Mouse (Mus musculus) CD4-positive naive resting alpha-beta T cell, adult 57 days (primary cell): ENCODE data around the gene Vkorc1l1. TPM values are rescaled to one million over a fixed set of nuclear protein-coding genes. Genes with fewer than 3 reads are reported as not detected.

ENCODE experiments used
- total RNA-seq: library from RNA; stranded (reverse); gene quantifications from one replicate; pipeline ENCODE4 v1.2.4, GENCODE M21; 2023

Vkorc1l1 gene
- 10.6 TPM for total RNA-seq

DNA sequence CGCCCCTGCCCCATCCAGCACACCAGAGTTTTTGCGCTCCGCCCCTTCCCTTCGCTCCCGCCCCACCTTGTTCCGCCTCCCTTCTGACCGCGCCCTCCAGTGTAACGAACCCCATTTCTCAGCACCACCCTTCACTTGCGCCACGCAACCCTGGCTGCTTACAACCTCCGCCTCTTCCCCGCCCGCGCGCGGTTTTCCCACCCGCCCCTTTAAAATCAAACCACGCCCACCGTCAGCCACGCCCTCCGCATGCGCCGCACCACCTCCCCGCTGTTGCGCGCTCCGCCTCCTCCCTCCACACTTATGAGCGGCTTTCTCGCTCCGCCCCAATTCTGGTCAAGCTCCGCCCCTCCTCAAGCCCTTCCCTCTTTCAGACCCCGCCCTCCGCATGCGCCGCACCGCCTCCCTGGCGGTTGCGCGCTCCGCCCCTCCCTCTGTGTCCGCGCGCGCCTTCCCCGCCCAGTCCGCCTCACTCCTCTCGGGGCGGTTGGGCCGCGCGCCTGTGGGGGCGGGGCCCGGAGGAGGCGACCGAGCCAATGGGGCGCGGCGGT lies at the start of gene Vkorc1l1:
Gene Vkorc1l1 (plus strand): TSS at position 476 of the 551 bp plus-strand sequence.

GRCm38 (mm10) chr5:129895198-129896088 lies 46.3 kb upstream of the Vkorc1l1 start, which contains the start of gene Zbed5:
Gene Zbed5, plus strand, starts transcription at chr5:129895723.

DNA sequence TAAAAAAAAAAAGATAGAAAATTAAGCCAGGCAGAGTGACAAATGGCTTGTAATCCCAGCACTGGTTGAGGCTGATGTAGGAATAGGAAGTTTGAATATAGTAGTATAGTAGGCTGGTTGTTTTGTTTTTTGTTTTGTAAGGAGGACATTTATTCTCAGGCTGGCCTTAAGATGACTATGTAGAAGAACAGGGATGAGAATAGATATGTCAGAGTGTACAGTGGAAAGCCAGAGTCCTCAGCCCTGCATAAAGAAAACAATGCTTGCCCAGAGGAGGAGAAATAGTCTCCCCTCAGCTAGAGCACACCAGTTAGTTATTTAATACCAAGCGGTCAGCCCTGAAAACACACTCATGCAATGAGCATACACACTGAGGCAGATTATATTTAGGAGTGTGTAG lies 43.3 kb upstream of the Vkorc1l1 start, which contains the start of gene Phkg1:
Gene Phkg1 (minus strand): TSS at position 101 of the 400 bp plus-strand sequence.

DNA sequence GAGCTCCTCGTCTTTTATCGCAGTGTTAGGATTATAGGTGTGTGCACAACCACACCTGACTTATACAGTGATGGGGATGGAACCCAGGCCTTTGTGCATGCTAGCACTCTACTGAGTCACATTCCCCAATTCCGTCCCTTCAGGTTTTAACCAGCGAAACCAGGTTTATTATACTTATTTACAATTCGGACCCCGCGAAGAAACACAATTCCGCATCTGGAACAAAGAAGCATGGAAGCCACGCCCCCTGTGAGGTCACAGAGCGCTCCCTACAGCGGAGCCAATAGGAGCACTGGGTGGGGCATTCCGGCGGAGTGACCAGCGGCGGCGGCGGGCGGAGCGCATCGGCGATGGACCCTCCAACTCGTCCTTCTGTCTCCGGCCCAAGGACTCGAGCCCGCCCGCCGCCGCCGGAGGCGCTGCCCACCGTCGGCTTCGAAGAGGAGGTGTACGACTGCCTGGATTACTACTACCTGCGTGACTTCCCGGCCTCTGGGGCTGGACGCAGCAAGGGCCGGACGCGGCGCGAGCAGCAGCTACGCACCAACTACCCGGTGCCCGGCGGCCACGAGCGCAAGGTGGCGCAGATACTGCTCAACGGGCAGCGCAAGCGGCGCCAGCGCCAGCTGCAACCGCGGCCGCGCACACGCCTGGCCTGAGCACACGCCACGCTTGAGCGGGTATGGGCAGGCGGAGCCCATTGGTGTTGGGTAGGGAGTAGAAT lies 33.4 kb upstream of the Vkorc1l1 start, which contains the start of gene Nupr1l:
Gene Nupr1l (plus strand): TSS at position 299 of the 724 bp plus-strand sequence.

GRCm38 (mm10) chr5:130002301-130003146 lies 60.8 kb downstream of the Vkorc1l1 start, which contains the start of gene Gusb:
Gene Gusb, minus strand, starts transcription at chr5:130003049.

GRCm38 (mm10) chr5:130029142-130029897 lies 87.5 kb downstream of the Vkorc1l1 start, which contains the start of the genes Asl and Crcp:
Gene Asl, minus strand, starts transcription at chr5:130029247.
Gene Crcp, plus strand, starts transcription at chr5:130029290.

Other genes with a start within 250 kb of the Vkorc1l1 start
- not detected for gene Sept14, start 233.5 kb upstream of the Vkorc1l1 start, total RNA-seq
- gene Mrps17, start 226.5 kb upstream of the Vkorc1l1 start, total RNA-seq: 43.4 TPM
- 41.2 TPM for gene Nipsnap2, start 216.9 kb upstream of the Vkorc1l1 start, total RNA-seq
- 17.0 TPM for gene Psph, start 154.5 kb upstream of the Vkorc1l1 start, total RNA-seq
- 30.1 TPM for gene Sumf2, start 95.0 kb upstream of the Vkorc1l1 start, total RNA-seq
- 159 TPM for gene Chchd2, start 54.5 kb upstream of the Vkorc1l1 start, total RNA-seq
- 0.89 TPM for gene Zbed5, start 46.2 kb upstream of the Vkorc1l1 start, total RNA-seq
- 0.68 TPM for gene Phkg1, start 43.4 kb upstream of the Vkorc1l1 start, total RNA-seq
- gene Nupr1l, start 33.4 kb upstream of the Vkorc1l1 start, total RNA-seq: 2.3 TPM
- 25.3 TPM for gene Gusb, start 61.1 kb downstream of the Vkorc1l1 start, total RNA-seq
- gene Asl, start 87.3 kb downstream of the Vkorc1l1 start, total RNA-seq: 18.3 TPM
- 18.3 TPM for gene Crcp, start 87.3 kb downstream of the Vkorc1l1 start, total RNA-seq
- 5.3 TPM for gene Tpst1, start 131.4 kb downstream of the Vkorc1l1 start, total RNA-seq
- 4.9 TPM for gene Kctd7, start 202.9 kb downstream of the Vkorc1l1 start, total RNA-seq
- gene Rabgef1, start 229.8 kb downstream of the Vkorc1l1 start, total RNA-seq: 35.3 TPM